Mouse (Mus musculus): ENCODE measurements at regions not wholly inside any gene's neighbourhood (a gene's known extent, or its start where the extent isn't known, plus 50 kb on each side); places are given as distances from the start of the nearest gene placed in this dataset.
A peak's percentile ranks its signal among the peaks of the same experiment; 100 is the strongest.

- no peak for DNase-seq (ENCODE audit: low spot score)
These were observed 350.8 kb upstream of the Ascc3 start for GRCm38 (mm10) chr10:50241645-50242044.

- no peak for DNase-seq (ENCODE audit: low spot score)
These were observed 388.9 kb upstream of the Ascc3 start for GRCm38 (mm10) chr10:50203587-50203986.

- DNase-seq (ENCODE audit: low spot score) = no peak
These were observed 390.8 kb upstream of the Ascc3 start for GRCm38 (mm10) chr10:50201691-50202090.

GRCm38 (mm10) chr10:50199857-50200256, 392.6 kb upstream of the Ascc3 start:
- peak; percentile 44 for DNase-seq (ENCODE audit: low spot score)

- DNase-seq (ENCODE audit: low spot score) = no peak
These were observed 394.5 kb upstream of the Ascc3 start for GRCm38 (mm10) chr10:50197897-50198538.

GRCm38 (mm10) chr10:50190276-50190675, 401.7 kb upstream of the Grik2 start:
- DNase-seq (ENCODE audit: low spot score) = no peak

- no peak for DNase-seq (ENCODE audit: low spot score)
These were observed 380.6 kb upstream of the Grik2 start for GRCm38 (mm10) chr10:50169116-50169515.

GRCm38 (mm10) chr10:50138351-50138750, 349.8 kb upstream of the Grik2 start:
- DNase-seq (ENCODE audit: low spot score) = no peak

GRCm38 (mm10) chr10:50137783-50138182, 349.2 kb upstream of the Grik2 start:
- DNase-seq (ENCODE audit: low spot score) = peak; percentile 24

- DNase-seq (ENCODE audit: low spot score) = no peak
These were observed 347.6 kb upstream of the Grik2 start for GRCm38 (mm10) chr10:50136165-50136564.

GRCm38 (mm10) chr10:50135499-50135898, 346.9 kb upstream of the Grik2 start:
- no peak for DNase-seq (ENCODE audit: low spot score)
